Mouse (Mus musculus): ENCODE measurements at regions not wholly inside any gene's neighbourhood (a gene's known extent, or its start where the extent isn't known, plus 50 kb on each side); places are given as distances from the start of the nearest gene placed in this dataset.

DNA sequence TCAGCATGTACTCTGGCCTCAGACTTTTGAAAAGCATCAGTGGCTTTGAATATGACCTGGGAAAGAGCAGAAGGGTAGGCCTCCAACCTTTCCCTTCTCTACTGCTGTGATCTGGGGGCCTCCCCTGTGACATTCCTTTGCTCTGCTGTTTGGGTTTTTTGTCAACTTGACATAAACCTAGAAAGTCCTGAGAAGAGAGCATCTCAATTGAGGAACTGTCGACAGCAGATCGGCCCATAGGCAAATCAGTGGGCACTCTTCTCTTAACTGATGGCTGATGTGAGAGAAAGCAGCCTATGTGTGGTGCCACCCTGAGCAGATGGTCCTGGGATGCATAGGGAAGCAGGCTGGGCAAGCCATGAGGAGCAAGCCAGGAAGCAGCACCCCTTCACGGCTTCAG is 72.9 kb upstream of the Spdye4c start:
- no peaks in the 10 kb centered on the region for H3K79me2 ChIP-seq (ENCODE audit: control insufficient read depth, insufficient read depth)
- TF ChIP-seq POLR2AphosphoS2 (IDR thresholded peaks at IDR 0.05; ENCODE audit: insufficient read length, low read depth): no peak
- TF ChIP-seq MYOG (IDR thresholded peaks at IDR 0.05; ENCODE audit: control insufficient read depth in 1 of 3, insufficient read depth in 1 of 3, insufficient read length in 2 of 3, low read depth in 2 of 3): no peak
- TF ChIP-seq TCF3 (IDR thresholded peaks at IDR 0.05; ENCODE audit: insufficient read length, low read depth): no peak
- no peak for TF ChIP-seq REST (IDR thresholded peaks at IDR 0.05; ENCODE audit: insufficient read depth, insufficient read length)
- TF ChIP-seq SRF (IDR thresholded peaks at IDR 0.05; ENCODE audit: control insufficient read depth, insufficient read length, low read depth): no peak
- TF ChIP-seq TCF12 (IDR thresholded peaks at IDR 0.05; ENCODE audit: insufficient read depth, poor library complexity, severe bottlenecking): no peak
- no peak for TF ChIP-seq CEBPB (IDR thresholded peaks at IDR 0.05; ENCODE audit: insufficient read depth, poor library complexity, severe bottlenecking)
- TF ChIP-seq POLR2A (IDR thresholded peaks at IDR 0.05; ENCODE audit: insufficient read length, low read depth): no peak
- no peak for TF ChIP-seq E2F4 (IDR thresholded peaks at IDR 0.05; ENCODE audit: insufficient read depth)
- TF ChIP-seq MAX (IDR thresholded peaks at IDR 0.05; ENCODE audit: low read depth): no peak
- TF ChIP-seq USF1 (IDR thresholded peaks at IDR 0.05; ENCODE audit: low read depth): no peak
- TF ChIP-seq MYOD1 (IDR thresholded peaks at IDR 0.05; ENCODE audit: control insufficient read depth in 1 of 3, insufficient read length in 2 of 3, low read depth in 2 of 3): no peak
- H3K4me2 ChIP-seq (ENCODE audit: low read depth): no peak overlapping the region
- H3K36me3 ChIP-seq (ENCODE audit: control insufficient read depth, insufficient read depth): no peaks in the 10 kb centered on the region
- no peak overlapping the region for H3ac ChIP-seq (ENCODE audit: control insufficient read depth, insufficient read length)
- no peaks in the 10 kb centered on the region for H3K27me3 ChIP-seq (ENCODE audit: control insufficient read depth, insufficient read depth, insufficient read length)
- H3K4me3 ChIP-seq: no peak overlapping the region

- Histone ChIP-seq H3ac (ENCODE audit: control insufficient read depth, insufficient read length) (no peak overlapping the region), H3K4me2 (ENCODE audit: low read depth) (no peak overlapping the region), H3K27me3 (ENCODE audit: control insufficient read depth, insufficient read depth, insufficient read length) (no peaks in the 10 kb centered on the region), H3K36me3 (ENCODE audit: control insufficient read depth, insufficient read depth) (no peaks in the 10 kb centered on the region), H3K4me3 (no peak overlapping the region), H3K79me2 (ENCODE audit: control insufficient read depth, insufficient read depth) (no peaks in the 10 kb centered on the region)
- TF ChIP-seq REST (IDR thresholded peaks at IDR 0.05; ENCODE audit: insufficient read depth, insufficient read length): no peak
- TF ChIP-seq MYOD1 (IDR thresholded peaks at IDR 0.05; ENCODE audit: control insufficient read depth in 1 of 3, insufficient read length in 2 of 3, low read depth in 2 of 3): no peak
- TF ChIP-seq E2F4 (IDR thresholded peaks at IDR 0.05; ENCODE audit: insufficient read depth): no peak
- no peak for TF ChIP-seq TCF3 (IDR thresholded peaks at IDR 0.05; ENCODE audit: insufficient read length, low read depth)
- TF ChIP-seq MAX (IDR thresholded peaks at IDR 0.05; ENCODE audit: low read depth): no peak
- no peak for TF ChIP-seq TCF12 (IDR thresholded peaks at IDR 0.05; ENCODE audit: insufficient read depth, poor library complexity, severe bottlenecking)
- no peak for TF ChIP-seq SRF (IDR thresholded peaks at IDR 0.05; ENCODE audit: control insufficient read depth, insufficient read length, low read depth)
- no peak for TF ChIP-seq POLR2AphosphoS2 (IDR thresholded peaks at IDR 0.05; ENCODE audit: insufficient read length, low read depth)
- TF ChIP-seq POLR2A (IDR thresholded peaks at IDR 0.05; ENCODE audit: insufficient read length, low read depth): no peak
- no peak for TF ChIP-seq MYOG (IDR thresholded peaks at IDR 0.05; ENCODE audit: control insufficient read depth in 1 of 3, insufficient read depth in 1 of 3, insufficient read length in 2 of 3, low read depth in 2 of 3)
- TF ChIP-seq CEBPB (IDR thresholded peaks at IDR 0.05; ENCODE audit: insufficient read depth, poor library complexity, severe bottlenecking): no peak
- TF ChIP-seq USF1 (IDR thresholded peaks at IDR 0.05; ENCODE audit: low read depth): no peak
Measured at GRCm38 (mm10) chr2:128521701-128522443, 69.1 kb upstream of the Spdye4c start.

DNA sequence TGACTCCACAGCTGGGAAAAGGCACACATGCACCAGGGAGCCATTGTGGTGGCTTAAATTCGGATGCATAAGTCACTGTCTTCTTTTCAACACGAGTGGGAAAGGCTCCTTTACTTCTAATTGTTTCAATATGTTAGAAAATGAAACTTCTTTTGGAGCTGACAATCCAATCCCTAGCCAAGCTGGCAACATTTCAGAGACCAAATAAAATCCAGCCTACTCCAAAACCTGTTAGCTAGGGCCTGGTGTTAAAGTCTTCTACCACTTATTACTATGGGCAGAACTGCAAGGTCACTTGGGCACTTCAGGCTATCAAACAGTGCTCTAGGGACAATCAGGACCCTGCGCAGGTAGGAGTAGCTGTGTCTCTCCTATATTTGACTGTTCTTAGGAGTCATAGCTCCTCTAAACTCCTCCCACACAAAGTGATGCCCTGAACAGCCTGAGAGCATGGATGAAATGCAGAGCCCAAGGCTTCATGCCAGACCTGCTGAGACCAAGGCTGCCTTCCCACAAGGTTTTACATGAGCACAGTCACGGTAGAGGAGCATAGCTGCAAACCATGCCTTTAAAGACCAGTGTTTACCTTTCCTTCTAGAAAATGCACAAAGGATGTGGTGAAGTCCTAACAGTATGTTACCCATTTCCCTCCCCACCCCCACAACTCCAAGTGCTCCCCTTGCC is 67.4 kb upstream of the Spdye4c start:
- TF ChIP-seq MYOG (IDR thresholded peaks at IDR 0.05; ENCODE audit: control insufficient read depth in 1 of 3, insufficient read depth in 1 of 3, insufficient read length in 2 of 3, low read depth in 2 of 3) (no peak), REST (IDR thresholded peaks at IDR 0.05; ENCODE audit: insufficient read depth, insufficient read length) (no peak), MYOD1 (IDR thresholded peaks at IDR 0.05; ENCODE audit: control insufficient read depth in 1 of 3, insufficient read length in 2 of 3, low read depth in 2 of 3) (no peak), TCF3 (IDR thresholded peaks at IDR 0.05; ENCODE audit: insufficient read length, low read depth) (no peak), USF1 (IDR thresholded peaks at IDR 0.05; ENCODE audit: low read depth) (no peak), TCF12 (IDR thresholded peaks at IDR 0.05; ENCODE audit: insufficient read depth, poor library complexity, severe bottlenecking) (no peak), MAX (IDR thresholded peaks at IDR 0.05; ENCODE audit: low read depth) (no peak), CEBPB (IDR thresholded peaks at IDR 0.05; ENCODE audit: insufficient read depth, poor library complexity, severe bottlenecking) (no peak), E2F4 (IDR thresholded peaks at IDR 0.05; ENCODE audit: insufficient read depth) (no peak)
- Histone ChIP-seq H3K27me3 (ENCODE audit: control insufficient read depth, insufficient read depth, insufficient read length) (no peaks in the 10 kb centered on the region), H3ac (ENCODE audit: control insufficient read depth, insufficient read length) (no peak overlapping the region), H3K4me3 (no peak overlapping the region), H3K4me2 (ENCODE audit: low read depth) (peak overlapping the region; percentile 20), H3K36me3 (ENCODE audit: control insufficient read depth, insufficient read depth) (no peaks in the 10 kb centered on the region), H3K79me2 (ENCODE audit: control insufficient read depth, insufficient read depth) (no peaks in the 10 kb centered on the region)

DNA sequence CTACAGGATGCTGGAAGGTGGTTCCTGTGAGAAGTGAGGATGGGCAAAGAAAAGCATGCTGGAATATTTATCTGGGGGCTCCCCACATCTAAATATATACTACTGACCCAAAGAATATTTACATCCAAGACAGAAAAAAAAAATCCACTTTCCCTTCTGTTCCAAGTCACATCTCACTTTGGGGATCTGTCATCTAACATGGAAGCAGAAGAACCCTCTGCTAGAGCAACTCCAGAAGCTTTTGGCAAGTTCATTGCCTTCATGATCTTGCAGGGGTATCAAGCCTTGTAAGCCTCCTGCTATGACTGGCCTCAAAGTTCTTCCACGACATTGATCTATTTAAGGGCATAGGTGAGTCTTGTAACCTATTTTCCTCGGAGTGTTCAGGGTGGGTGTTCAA is 64.9 kb upstream of the Spdye4c start:
- H3K27me3 ChIP-seq (ENCODE audit: control insufficient read depth, insufficient read depth, insufficient read length): no peaks in the 10 kb centered on the region
- H3ac ChIP-seq (ENCODE audit: control insufficient read depth, insufficient read length): no peak overlapping the region
- H3K36me3 ChIP-seq (ENCODE audit: control insufficient read depth, insufficient read depth): no peaks in the 10 kb centered on the region
- H3K4me2 ChIP-seq (ENCODE audit: low read depth): no peak overlapping the region
- TF ChIP-seq MYOD1 (IDR thresholded peaks at IDR 0.05; ENCODE audit: control insufficient read depth in 1 of 3, insufficient read length in 2 of 3, low read depth in 2 of 3) (no peak), CEBPB (IDR thresholded peaks at IDR 0.05; ENCODE audit: insufficient read depth, poor library complexity, severe bottlenecking) (no peak), POLR2AphosphoS2 (IDR thresholded peaks at IDR 0.05; ENCODE audit: insufficient read length, low read depth) (no peak), MAX (IDR thresholded peaks at IDR 0.05; ENCODE audit: low read depth) (no peak), TCF3 (IDR thresholded peaks at IDR 0.05; ENCODE audit: insufficient read length, low read depth) (no peak), USF1 (IDR thresholded peaks at IDR 0.05; ENCODE audit: low read depth) (no peak), MYOG (IDR thresholded peaks at IDR 0.05; ENCODE audit: control insufficient read depth in 1 of 3, insufficient read depth in 1 of 3, insufficient read length in 2 of 3, low read depth in 2 of 3) (no peak), REST (IDR thresholded peaks at IDR 0.05; ENCODE audit: insufficient read depth, insufficient read length) (no peak)
- H3K4me3 ChIP-seq: no peak overlapping the region
- H3K79me2 ChIP-seq (ENCODE audit: control insufficient read depth, insufficient read depth): no peaks in the 10 kb centered on the region
